Mouse (Mus musculus) hindbrain, embryonic 14.5 days (tissue): Measurements from ENCODE around the gene Xpo1. TPM values are rescaled to one million over a fixed set of nuclear protein-coding genes. Genes with fewer than 3 reads are reported as not detected.

ENCODE experiments used
- ATAC-seq: fragments of 200-750 bp; cut with Nextera tagmentation; 2 replicates; pipeline ENCODE4 v1.8.0; 2017; ENCODE audit warnings: moderate number of reproducible peaks, mild to moderate bottlenecking, moderate TSS enrichment, moderate library complexity; ENCODE audit not compliant: low FRiP score
- DNase-seq: peaks from one replicate; pipeline ENCODE4 v3.0.0-alpha.2; 2015; ENCODE audit warnings: low spot score
- H3K27ac ChIP-seq: fragments of 300-500 bp; sonication (generic); 2 replicates; pipeline ENCODE4 v1.5.1; 2014; ENCODE audit warnings: mild to moderate bottlenecking, moderate library complexity
- H3K27me3 ChIP-seq: fragments of 300-500 bp; sonication (generic); 2 replicates; pipeline ENCODE4 v1.6.1; 2014; ENCODE audit warnings: mild to moderate bottlenecking, low read length, mixed read lengths; ENCODE audit not compliant: control insufficient read depth, insufficient read depth
- H3K36me3 ChIP-seq: fragments of 300-500 bp; sonication (generic); replicated peaks from 2 replicates; pipeline ENCODE4 v1.6.1; 2014; ENCODE audit not compliant: control insufficient read depth, insufficient read depth
- H3K4me1 ChIP-seq: fragments of 300-500 bp; sonication (generic); replicated peaks from 2 replicates; pipeline ENCODE4 v1.6.1; 2014; ENCODE audit warnings: antibody characterized with exemption, low read length, mixed read lengths; ENCODE audit not compliant: control insufficient read depth, insufficient read depth
- H3K4me2 ChIP-seq: fragments of 300-500 bp; sonication (generic); replicated peaks from 2 replicates; pipeline ENCODE4 v1.6.1; 2014; ENCODE audit warnings: mild to moderate bottlenecking, moderate library complexity
- H3K4me3 ChIP-seq: fragments of 300-500 bp; sonication (generic); replicated peaks from 2 replicates; pipeline ENCODE4 v1.5.1; 2014; ENCODE audit warnings: mild to moderate bottlenecking, low read length
- H3K9ac ChIP-seq: fragments of 300-500 bp; sonication (generic); 2 replicates; pipeline ENCODE4 v1.6.1; 2014
- H3K9me3 ChIP-seq: fragments of 300-500 bp; sonication (generic); 2 replicates; pipeline ENCODE4 v1.6.1; 2016; ENCODE audit warnings: low read length; ENCODE audit not compliant: control insufficient read depth
- WGBS: fragments of 180-500 bp; shearing (Covaris S2); extraction: QIAGEN DNeasy Blood & Tissue Kit; methylation state at CpG from one replicate; pipeline ENCODE4 v1.1.7; 2014; 5-methylcytosine and 5-hydroxymethylcytosine counted together
- polyA plus RNA-seq: library from polyadenylated mRNA; unstranded; fragments of >200 nt; fragmentation: Nextera tagmentation; extraction: Ambion mirVana; gene quantifications from 2 replicates; pipeline ENCODE4 v1.2.1, GENCODE M21; 2014

The Xpo1 gene
- polyA plus RNA-seq, 1 experiment from 2014 or later = 90.7 TPM

DNA sequence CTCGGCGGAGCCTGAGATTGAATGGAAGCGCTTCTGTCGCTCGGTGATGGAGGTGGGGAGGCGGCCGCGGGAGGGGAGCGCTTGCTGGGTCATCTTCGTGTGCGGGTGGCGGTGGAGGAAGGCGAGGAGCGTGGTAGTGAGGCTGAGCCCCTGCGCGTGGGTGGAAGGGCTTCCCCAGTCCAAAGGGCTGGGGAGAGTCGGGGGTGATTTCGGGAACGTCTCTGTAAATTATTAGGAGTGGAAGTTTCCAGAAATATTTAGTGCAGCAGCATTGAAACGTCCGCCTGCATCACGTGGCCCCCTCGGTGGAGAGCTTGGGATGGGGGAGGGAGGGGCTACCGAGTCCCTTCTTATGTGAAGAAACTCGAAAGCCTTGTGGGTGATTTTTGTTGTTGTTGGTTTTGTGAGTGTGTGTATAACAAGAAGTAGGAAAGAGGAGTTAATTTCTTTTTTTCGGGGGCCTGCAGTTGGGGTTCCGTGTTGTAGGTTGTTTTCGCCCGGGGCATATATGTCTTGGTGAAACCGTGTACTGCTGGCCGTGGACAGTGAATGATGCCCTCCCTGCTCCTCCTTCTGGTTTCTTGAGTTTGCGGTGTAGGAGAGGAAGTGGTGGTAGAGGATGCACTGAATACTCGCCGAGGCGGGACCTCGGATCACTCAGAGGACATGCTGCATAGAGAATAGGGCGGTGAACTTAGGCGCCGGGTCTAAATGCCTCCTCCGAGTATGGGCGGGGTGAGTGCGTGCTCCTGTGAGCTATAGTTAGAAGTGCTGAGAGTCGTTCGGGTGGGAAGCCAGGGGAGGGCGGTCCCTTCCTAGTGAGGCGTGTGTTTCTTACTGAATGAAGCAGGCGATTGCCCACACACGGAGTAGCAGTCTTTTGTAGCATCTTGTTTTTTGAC is 1.2 kb downstream of the Xpo1 start:
- ATAC-seq (no peak), DNase-seq (peak; percentile 70)
- no peaks in the 10 kb centered on the region for H3K27me3 ChIP-seq
- peak overlapping the region; percentile 99 for H3K9ac ChIP-seq
- H3K36me3 ChIP-seq = 0 out of 2 replicates have a peak, but pooled peaks cover 3% of the 10 kb centered on the region
- H3K9me3 ChIP-seq = no peaks in the 10 kb centered on the region
- H3K27ac ChIP-seq = peak overlapping the region; percentile 100
- peaks cover 27% of the 10 kb centered on the region for H3K4me1 ChIP-seq
- H3K4me2 ChIP-seq = peak overlapping the region; percentile 96
- WGBS = under 1% methylated on average over 48 of the region's 48 CpGs
- H3K4me3 ChIP-seq = peak overlapping the region; percentile 95

DNA sequence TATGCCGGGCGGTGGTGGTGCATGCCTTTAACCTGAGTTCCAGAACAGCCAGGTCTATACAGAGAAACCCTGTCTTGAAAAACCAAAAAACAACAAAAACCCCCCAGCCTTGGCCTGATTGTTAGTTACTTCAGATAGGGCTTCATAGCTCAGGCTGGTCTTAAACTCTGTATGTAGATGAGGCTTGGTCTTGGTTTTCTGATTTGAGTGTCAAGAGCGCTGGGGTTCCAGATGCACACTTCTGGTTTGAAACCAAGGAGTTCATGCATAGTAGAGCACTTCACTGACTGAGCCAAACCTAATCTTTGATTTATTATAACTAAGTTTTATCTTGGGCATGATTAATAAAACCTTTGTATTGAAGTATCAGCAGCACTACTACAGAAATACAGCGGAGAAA is 3.2 kb downstream of the Xpo1 start:
- ATAC-seq (no peak), DNase-seq (no peak)
- Histone ChIP-seq H3K9ac (no peak overlapping the region), H3K36me3 (peaks cover 20% of the 10 kb centered on the region), H3K9me3 (no peaks in the 10 kb centered on the region), H3K27ac (no peak overlapping the region), H3K4me3 (no peak overlapping the region), H3K4me2 (0 out of 2 replicates have a peak overlapping the region, but pooled peaks have one; percentile 96), H3K27me3 (no peaks in the 10 kb centered on the region), H3K4me1 (peaks cover 27% of the 10 kb centered on the region)
- 97% methylated on average over 4 of the region's 4 CpGs for WGBS

DNA sequence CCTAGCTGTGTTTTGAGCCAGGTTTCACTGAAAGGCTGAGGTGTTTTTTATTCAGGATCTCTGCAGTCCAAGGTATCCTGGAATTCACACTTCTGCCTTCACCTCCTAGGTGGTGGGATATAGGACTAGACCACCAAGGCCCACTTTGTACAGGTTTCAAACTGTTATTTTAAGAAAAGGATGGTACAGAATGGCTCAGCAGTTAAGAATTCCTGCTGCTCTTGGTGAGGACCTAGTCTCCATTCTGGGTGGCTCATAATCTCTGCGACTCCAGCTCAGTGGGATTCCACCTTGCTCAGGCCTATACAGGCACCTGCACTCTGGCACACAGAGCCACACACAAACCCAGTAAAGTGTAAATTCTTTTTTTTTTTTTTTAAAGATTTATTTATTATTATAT is 3.6 kb downstream of the Xpo1 start:
- no peak overlapping the region for H3K9ac ChIP-seq
- 78% methylated on average over 1 of the region's 1 CpGs for WGBS
- no peak overlapping the region for H3K4me3 ChIP-seq
- H3K27me3 ChIP-seq = no peaks in the 10 kb centered on the region
- ATAC-seq (no peak), DNase-seq (no peak)
- peaks cover 23% of the 10 kb centered on the region for H3K36me3 ChIP-seq
- H3K9me3 ChIP-seq = no peaks in the 10 kb centered on the region
- no peak overlapping the region for H3K27ac ChIP-seq
- no peak overlapping the region for H3K4me2 ChIP-seq
- peaks cover 25% of the 10 kb centered on the region for H3K4me1 ChIP-seq

DNA sequence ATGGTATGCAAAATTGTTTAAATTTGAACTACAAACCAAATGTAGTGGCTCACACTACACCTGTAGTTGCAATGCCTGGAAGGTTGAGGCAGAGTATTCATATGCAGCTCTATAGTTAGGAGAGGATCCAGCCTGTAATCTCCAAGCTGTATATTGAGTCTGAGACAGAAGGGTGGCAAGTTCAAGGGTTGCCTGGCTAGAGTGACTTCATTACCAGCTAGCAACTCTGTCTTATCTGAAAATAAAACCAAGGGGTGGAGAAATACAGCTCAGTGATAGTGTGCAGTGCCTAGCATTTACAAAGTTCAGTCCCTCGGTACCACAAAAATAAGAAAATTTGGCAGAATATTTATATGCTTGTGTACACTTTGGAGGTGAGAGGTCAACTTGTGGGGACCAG is 4.3 kb downstream of the Xpo1 start:
- Histone ChIP-seq H3K4me2 (no peak overlapping the region), H3K9ac (no peak overlapping the region), H3K36me3 (peaks cover 30% of the 10 kb centered on the region), H3K27ac (no peak overlapping the region), H3K27me3 (no peaks in the 10 kb centered on the region), H3K4me3 (no peak overlapping the region), H3K4me1 (peaks cover 20% of the 10 kb centered on the region), H3K9me3 (no peaks in the 10 kb centered on the region)
- WGBS = 90% methylated on average over 1 of the region's 1 CpGs
- ATAC-seq (no peak), DNase-seq (no peak)

DNA sequence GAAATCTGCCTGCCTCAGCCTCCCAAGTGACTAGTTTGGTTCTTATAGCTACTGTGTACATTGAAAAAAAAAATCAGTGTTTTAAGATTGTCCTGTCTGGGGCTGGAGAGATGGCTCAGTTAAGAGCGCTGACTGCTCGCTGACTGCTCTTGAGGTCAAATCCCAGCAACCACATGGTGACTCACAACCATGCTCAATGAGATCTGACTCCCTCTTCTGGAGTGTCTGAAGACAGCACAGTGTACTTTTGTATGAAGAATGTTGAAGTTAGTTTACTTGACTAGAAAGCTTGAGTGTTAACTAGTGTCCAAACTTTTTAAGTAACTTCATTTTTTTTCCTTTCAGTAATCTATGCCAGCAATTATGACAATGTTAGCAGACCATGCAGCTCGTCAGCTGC is 5.6 kb downstream of the Xpo1 start:
- Histone ChIP-seq H3K9me3 (no peaks in the 10 kb centered on the region), H3K4me3 (no peak overlapping the region), H3K36me3 (peaks cover 42% of the 10 kb centered on the region), H3K27ac (no peak overlapping the region), H3K27me3 (no peaks in the 10 kb centered on the region), H3K4me1 (peaks cover 20% of the 10 kb centered on the region), H3K4me2 (no peak overlapping the region), H3K9ac (no peak overlapping the region)
- no peak for ATAC-seq
- no peak for DNase-seq
- WGBS = 79% methylated on average over 3 of the region's 3 CpGs

DNA sequence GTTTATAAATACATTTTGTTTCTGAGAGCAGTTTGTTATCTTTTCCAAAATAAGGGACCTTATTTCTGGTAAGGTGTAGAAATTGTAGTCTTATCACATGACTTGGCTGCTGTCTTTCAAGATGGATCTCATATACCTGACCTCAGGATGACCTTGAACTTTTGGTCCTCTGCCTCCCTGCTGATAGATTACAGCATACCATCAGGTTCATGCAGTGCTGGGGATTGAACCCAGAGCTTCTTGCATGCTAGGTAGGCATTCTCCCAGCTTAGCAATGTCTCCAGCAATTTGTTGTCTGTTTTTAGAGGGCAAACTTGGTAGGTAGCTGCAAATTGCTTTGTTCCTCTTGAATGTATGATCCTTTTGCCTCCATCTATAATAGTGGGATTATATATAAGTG is 9.1 kb downstream of the Xpo1 start:
- Histone ChIP-seq H3K27ac (no peak overlapping the region), H3K36me3 (peaks cover 64% of the 10 kb centered on the region), H3K4me2 (no peak overlapping the region), H3K9ac (no peak overlapping the region), H3K4me3 (no peak overlapping the region), H3K9me3 (no peaks in the 10 kb centered on the region), H3K4me1 (peaks cover 3% of the 10 kb centered on the region; the same call in 1 of the 2 replicates), H3K27me3 (no peaks in the 10 kb centered on the region)
- no peak for ATAC-seq
- DNase-seq = no peak

DNA sequence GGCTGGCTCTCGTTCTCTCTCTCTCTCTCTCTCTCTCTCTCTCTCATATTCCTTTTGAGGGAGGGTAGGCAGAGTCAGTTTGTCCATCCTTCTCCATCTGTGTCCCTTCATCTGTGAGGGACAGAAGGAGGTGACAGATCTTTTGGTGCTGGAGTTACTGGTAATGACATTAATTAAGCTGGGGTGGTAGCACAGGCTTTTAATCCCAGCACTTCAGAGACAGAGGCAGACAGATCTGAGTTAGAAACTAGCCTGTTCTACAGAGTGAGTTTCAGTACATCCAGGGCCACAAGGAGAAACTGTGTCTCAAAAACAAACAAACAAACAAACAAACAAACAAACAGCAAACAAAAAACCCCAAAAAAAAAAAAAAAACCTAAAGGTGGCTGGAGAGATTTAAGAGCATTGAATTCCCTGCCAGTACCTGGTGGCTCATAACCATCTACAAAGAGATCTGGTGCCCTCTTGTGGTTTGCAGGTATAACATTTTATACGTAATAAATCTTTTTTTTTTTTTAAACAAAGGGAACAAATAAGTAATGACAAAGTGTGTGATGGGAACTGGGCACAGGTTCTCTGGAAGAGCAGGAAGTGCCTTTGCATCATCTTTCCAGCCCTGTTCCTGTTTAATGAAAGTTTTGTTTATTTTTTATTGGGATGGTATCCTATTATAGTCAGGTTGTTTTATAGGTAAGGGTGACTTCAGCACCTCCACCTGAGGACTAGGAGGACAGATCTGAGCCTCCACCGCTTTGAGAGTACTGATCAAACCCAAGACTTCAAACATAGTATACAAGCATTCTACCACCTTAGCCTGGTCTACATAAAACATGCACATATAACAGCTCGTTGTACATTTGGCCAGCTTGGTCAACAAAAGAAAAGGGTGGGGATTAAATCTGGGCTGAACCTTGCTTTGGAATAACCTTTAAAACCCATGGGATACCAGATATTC is 16.2 kb downstream of the Xpo1 start:
- ATAC-seq (no peak; the same call in 1 of the 2 replicates), DNase-seq (peak; percentile 70)
- Histone ChIP-seq H3K36me3 (peaks cover 86% of the 10 kb centered on the region), H3K9me3 (no peaks in the 10 kb centered on the region), H3K4me2 (no peak overlapping the region), H3K9ac (no peak overlapping the region), H3K27me3 (no peaks in the 10 kb centered on the region), H3K4me1 (no peaks in the 10 kb centered on the region), H3K4me3 (no peak overlapping the region), H3K27ac (no peak overlapping the region)
- WGBS = 76% methylated on average over 4 of the region's 4 CpGs

DNA sequence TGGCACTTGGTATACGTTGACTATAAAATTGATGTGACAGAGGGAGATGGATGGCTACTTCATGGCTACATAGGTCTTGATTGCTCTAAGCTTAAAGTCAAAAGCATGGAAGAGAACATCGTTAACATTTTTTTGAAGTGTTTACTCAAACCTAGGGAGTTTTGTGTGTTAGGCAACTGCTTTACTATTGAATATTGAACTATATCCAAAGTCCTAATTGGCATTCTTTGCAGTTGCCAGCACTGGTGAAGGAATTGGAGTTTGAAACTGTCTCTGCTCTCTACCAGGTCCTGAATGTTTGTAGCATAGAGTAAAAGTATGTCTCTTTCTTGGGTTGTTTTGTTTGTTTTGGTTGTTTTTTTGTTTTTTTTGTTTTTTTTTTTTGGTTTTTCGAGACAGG is 19.9 kb downstream of the Xpo1 start:
- Histone ChIP-seq H3K4me2 (no peak overlapping the region), H3K4me1 (no peaks in the 10 kb centered on the region), H3K9me3 (no peaks in the 10 kb centered on the region), H3K4me3 (no peak overlapping the region), H3K36me3 (peaks cover 95% of the 10 kb centered on the region), H3K27me3 (no peaks in the 10 kb centered on the region), H3K9ac (no peak overlapping the region), H3K27ac (no peak overlapping the region)
- no peak for DNase-seq
- 82% methylated on average over 3 of the region's 3 CpGs for WGBS
- ATAC-seq = no peak

DNA sequence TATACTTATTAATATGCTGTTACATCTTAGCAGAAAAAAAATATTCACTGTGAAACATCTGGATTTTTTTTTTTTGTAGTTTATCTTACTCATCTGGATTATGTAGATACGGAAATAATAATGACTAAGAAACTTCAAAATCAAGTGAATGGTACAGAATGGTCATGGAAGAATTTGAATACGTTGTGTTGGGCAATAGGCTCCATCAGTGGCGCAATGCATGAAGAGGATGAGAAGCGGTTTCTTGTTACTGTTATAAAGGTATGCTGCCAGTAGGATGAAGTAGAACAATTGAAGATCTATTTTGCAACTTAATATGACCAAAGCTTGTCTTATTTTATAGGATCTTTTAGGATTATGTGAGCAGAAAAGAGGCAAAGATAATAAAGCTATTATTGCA is 28.6 kb downstream of the Xpo1 start:
- H3K4me2 ChIP-seq = no peak overlapping the region
- no peak for DNase-seq
- ATAC-seq = no peak
- no peaks in the 10 kb centered on the region for H3K27me3 ChIP-seq
- no peaks in the 10 kb centered on the region for H3K4me1 ChIP-seq
- H3K36me3 ChIP-seq = peaks cover 96% of the 10 kb centered on the region
- H3K27ac ChIP-seq = no peak overlapping the region
- WGBS = 96% methylated on average over 4 of the region's 4 CpGs
- H3K9me3 ChIP-seq = no peaks in the 10 kb centered on the region
- no peak overlapping the region for H3K4me3 ChIP-seq
- no peak overlapping the region for H3K9ac ChIP-seq
